ENCODE assay signal across 9 mouse cellular contexts in the genomic region with DNA sequence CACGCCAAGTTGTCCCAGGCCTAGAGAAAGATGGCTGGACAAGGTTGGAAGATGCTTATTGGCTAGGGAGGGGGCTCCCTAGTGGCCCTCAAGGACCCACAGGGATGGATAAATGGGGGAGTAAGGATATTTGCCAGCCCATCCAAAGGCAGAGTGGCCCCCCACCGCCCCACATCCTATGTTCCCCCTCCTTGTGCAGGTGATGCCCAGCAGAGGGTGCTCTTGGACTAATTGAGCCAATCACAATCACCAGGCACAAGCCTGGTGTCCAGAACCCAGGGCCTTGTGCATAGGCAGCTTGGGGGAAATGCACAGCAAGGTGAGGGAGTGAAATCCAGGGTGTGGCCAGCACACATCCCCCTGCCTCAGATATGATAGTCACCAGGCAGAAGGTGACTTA. TPM values are rescaled to one million over a fixed set of nuclear protein-coding genes. Genes with fewer than 3 reads are reported as not detected.
DNase-seq lines count a peak whose midpoint lies in the region; ATAC-seq and TF ChIP-seq lines count a peak whose summit lies in the region.
"Had no signal": no experiment of that assay in that cellular context is flagged by ENCODE, and none has a peak within 500 bp of the region (broad histone marks: within the 10 kb centered on the region; RNA-seq: fewer than 3 reads in every experiment).

No protein-coding gene starts in this region.

- no peak overlapping the region for H3K4me3 ChIP-seq in MEL (ENCODE audit: control insufficient read depth in 1 of 2, insufficient read depth in 1 of 2, low read depth in 2 of 2, low read length in 2 of 2)
- H3K4me3 ChIP-seq in liver, embryonic 14.5 days (ENCODE audit: insufficient read depth in 1 of 2, low read depth in 2 of 2, low read length in 2 of 2) = no peak overlapping the region
- peak overlapping the region; percentile 98 for H3K4me3 ChIP-seq in olfactory bulb, adult 2 months (ENCODE audit: insufficient read depth, low read depth, low read length)
- H3K4me3 ChIP-seq: lung, embryonic 15.5 days had no signal

- WGBS in liver, embryonic 14.5 days (ENCODE audit: insufficient replicate concordance) = 42% methylated on average over 2 of the region's 2 CpGs
- 12% methylated on average over 2 of the region's 2 CpGs for WGBS in olfactory bulb, adult 2 months

- no peaks in the 10 kb centered on the region for H3K9me3 ChIP-seq in MEL (replicated peaks; ENCODE audit: insufficient read depth, low read length)
- no peaks in the 10 kb centered on the region for H3K9me3 ChIP-seq in liver, embryonic 14.5 days (ENCODE audit: control insufficient read depth, low read length)
- H3K9me3 ChIP-seq: lung, embryonic 15.5 days had no signal

- no peak overlapping the region for H3K27ac ChIP-seq in MEL (ENCODE audit: control insufficient read depth, low read depth, low read length)
- H3K27ac ChIP-seq in liver, embryonic 14.5 days = no peak overlapping the region
- H3K27ac ChIP-seq in olfactory bulb, adult 2 months (ENCODE audit: insufficient read depth, low read depth, low read length) = peak overlapping the region; percentile 100
- H3K27ac ChIP-seq: lung, embryonic 15.5 days had no signal

- DNase-seq in layer of hippocampus, postnatal 10 days (ENCODE audit: low spot score in 2 of 2) = peak; percentile 62 to 74
- no peak for DNase-seq in layer of hippocampus, adult 8-10 months (ENCODE audit: low spot score in 2 of 2)
- DNase-seq in MEL (ENCODE audit: low read depth, low spot score) = peak; percentile 63
- DNase-seq in heart, postnatal 10 days = peak; percentile 32 to 51
- no peak for DNase-seq in liver, embryonic 14.5 days (ENCODE audit: low read depth in 3 of 3, low spot score in 3 of 3)
- DNase-seq in gastrocnemius, adult 18-20 months (ENCODE audit: low spot score) = no peak

- no peaks in the 10 kb centered on the region for H3K79me2 ChIP-seq in MEL (ENCODE audit: control insufficient read depth, insufficient read depth, low read length, poor library complexity)

- peaks cover 0 to 5% of the 10 kb centered on the region in 2 experiments; a peak in 1 of 4 replicates for H3K4me1 ChIP-seq in MEL (ENCODE audit: control insufficient read depth in 1 of 2, insufficient read depth in 2 of 2, low read length in 2 of 2)
- peaks cover 0 to 10% of the 10 kb centered on the region in 2 experiments; a peak in 3 of 4 replicates for H3K4me1 ChIP-seq in liver, embryonic 14.5 days (replicated peaks; ENCODE audit: control insufficient read depth in 2 of 2, insufficient read depth in 2 of 2, low read length in 1 of 2)
- peaks cover 43% of the 10 kb centered on the region for H3K4me1 ChIP-seq in olfactory bulb, adult 2 months (ENCODE audit: control insufficient read depth, insufficient read depth, low read length)

- no peak for TF ChIP-seq POLR2A in MEL (IDR thresholded peaks at IDR 0.05; ENCODE audit: control insufficient read depth in 1 of 2, insufficient read depth in 1 of 2, low read depth in 1 of 2, low read length in 2 of 2, poor library complexity in 1 of 2)
- no peak for TF ChIP-seq POLR2A in olfactory bulb, adult 2 months (IDR thresholded peaks at IDR 0.05; ENCODE audit: insufficient read depth, low read depth, low read length)

- intact Hi-C loops in heart, postnatal 10 days (cut with DNase I) = loop anchor here (1.0 kb wide), 1 partner anchor 51 kb away; no protein-coding TSS in a partner anchor

- no peaks in the 10 kb centered on the region for H3K27me3 ChIP-seq in MEL (ENCODE audit: control insufficient read depth in 1 of 2, insufficient read depth in 2 of 2, low read length in 2 of 2)
- peaks cover 20% of the 10 kb centered on the region for H3K27me3 ChIP-seq in liver, embryonic 14.5 days (ENCODE audit: control insufficient read depth, insufficient read depth, low read length)

- TF ChIP-seq CTCF in MEL (IDR thresholded peaks at IDR 0.05 in 2 of 3, conservative IDR thresholded peaks at IDR 0.05 in 1 of 3; ENCODE audit: control insufficient read depth in 1 of 3, insufficient read depth in 1 of 3, low read depth in 2 of 3, low read length in 3 of 3, poor library complexity in 1 of 3, severe bottlenecking in 1 of 3) = peak; percentile 59 to 83 (median 79)
- TF ChIP-seq CTCF in liver, embryonic 14.5 days (IDR thresholded peaks at IDR 0.05; ENCODE audit: low read depth) = peak; percentile 86
- TF ChIP-seq CTCF in olfactory bulb, adult 2 months (IDR thresholded peaks at IDR 0.05; ENCODE audit: insufficient read depth, low read depth, low read length) = peak; percentile 53; the same call in 1 of the 2 replicates

- no peak for TF ChIP-seq EP300 in MEL (IDR thresholded peaks at IDR 0.05; ENCODE audit: low read depth in 1 of 2, low read length in 2 of 2)
- TF ChIP-seq EP300 in liver, embryonic 14.5 days (IDR thresholded peaks at IDR 0.05; ENCODE audit: low read depth) = no peak

- TF ChIP-seq RAD21 in MEL (IDR thresholded peaks at IDR 0.05; ENCODE audit: low read depth, low read length) = peak; percentile 84

- H3K4me2 ChIP-seq in liver, embryonic 14.5 days (ENCODE audit: low read depth) = no peak overlapping the region

- no peaks in the 10 kb centered on the region for H3K36me3 ChIP-seq in MEL (ENCODE audit: control insufficient read depth in 1 of 2, insufficient read depth in 2 of 2, low read length in 2 of 2)
- no peaks in the 10 kb centered on the region for H3K36me3 ChIP-seq in liver, embryonic 14.5 days (replicated peaks; ENCODE audit: control insufficient read depth, insufficient read depth, low read depth)
- H3K36me3 ChIP-seq: lung, embryonic 15.5 days had no signal

- ATAC-seq in common myeloid progenitor, adult 5-6 weeks (replicated peaks; ENCODE audit: low read depth, poor library complexity, severe bottlenecking) = 0 out of 2 replicates have a peak, but pooled peaks have one; percentile 58
- ATAC-seq in liver, embryonic 14.5 days (ENCODE audit: insufficient read depth) = no peak

- no peak overlapping the region for H3K9ac ChIP-seq in MEL (ENCODE audit: control insufficient read depth, low read depth, low read length, poor library complexity, severe bottlenecking)
- H3K9ac ChIP-seq in liver, embryonic 14.5 days (replicated peaks) = no peak overlapping the region
- H3K9ac ChIP-seq: lung, embryonic 15.5 days had no signal

RNA-seq across cellular contexts. Expression of a gene that starts 1.7 kb away (rescaled TPM):
- total RNA-seq in layer of hippocampus, postnatal 10 days (2021) = 100 to 1,000 TPM; 170 to 185 TPM
- total RNA-seq in layer of hippocampus, adult 8-10 months (2022) = 10 to 100 TPM; 63.2 to 67.4 (median 65.9) TPM
- total RNA-seq in MEL (2012; rRNA removed) = not detected in 2 replicates
- not detected for polyA plus RNA-seq in MEL (2012; ENCODE audit: insufficient read depth in 1 of 2, insufficient read length in 2 of 2, low read depth in 1 of 2, low replicate concordance in 2 of 2, missing spikeins in 1 of 2)
- not detected in 2 replicates for total RNA-seq in common myeloid progenitor, adult 5-6 weeks (2017)
- 10 to 100 TPM in 1 of 2 experiments, 1 to 10 TPM in 1; 7.8 to 19.8 TPM for total RNA-seq in heart, postnatal 10 days (2021)
- polyA plus RNA-seq in liver, embryonic 14.5 days (2012; rRNA removed) = 0.45 and 0.70 TPM in 2 replicates
- polyA plus RNA-seq in liver, embryonic 14.5 days (2014; fragmentation: Nextera tagmentation; extraction: Ambion mirVana) = 0.52 and 0.58 TPM in 2 replicates
- not detected in 2 replicates for polyA plus RNA-seq in olfactory bulb, adult 2 months (2012; ENCODE audit: insufficient read depth, insufficient read length, low replicate concordance, missing spikeins)
- 1 to 10 TPM; 1.0 to 1.5 TPM for total RNA-seq in gastrocnemius, adult 18-20 months (2021)

RNA-seq across cellular contexts. Expression of a gene that starts 12.2 kb away (rescaled TPM):
- 10 to 100 TPM; 50.9 to 52.8 TPM for total RNA-seq in layer of hippocampus, postnatal 10 days (2021)
- 10 to 100 TPM; 39.5 to 50.1 (median 47.8) TPM for total RNA-seq in layer of hippocampus, adult 8-10 months (2022)
- 87.9 and 109 TPM in 2 replicates for total RNA-seq in MEL (2012; rRNA removed)
- polyA plus RNA-seq in MEL (2012; ENCODE audit: insufficient read depth in 1 of 2, insufficient read length in 2 of 2, low read depth in 1 of 2, low replicate concordance in 2 of 2, missing spikeins in 1 of 2) = 100 to 1,000 TPM in 1 of 2 experiments, not detected in 1; 304 TPM
- total RNA-seq in common myeloid progenitor, adult 5-6 weeks (2017) = 52.6 and 64.6 TPM in 2 replicates
- 10 to 100 TPM in 1 of 2 experiments, 1 to 10 TPM in 1; 9.7 to 10.0 TPM for total RNA-seq in heart, postnatal 10 days (2021)
- polyA plus RNA-seq in liver, embryonic 14.5 days (2012; rRNA removed) = 13.2 and 13.7 TPM in 2 replicates
- 68.3 and 77.5 TPM in 2 replicates for polyA plus RNA-seq in liver, embryonic 14.5 days (2014; fragmentation: Nextera tagmentation; extraction: Ambion mirVana)
- not detected in 2 replicates for polyA plus RNA-seq in olfactory bulb, adult 2 months (2012; ENCODE audit: insufficient read depth, insufficient read length, low replicate concordance, missing spikeins)
- total RNA-seq in gastrocnemius, adult 18-20 months (2021) = 1 to 10 TPM; 5.8 to 7.2 TPM

RNA-seq across cellular contexts. Expression of a gene that starts 22.5 kb away (rescaled TPM):
- total RNA-seq in layer of hippocampus, postnatal 10 days (2021) = 100 to 1,000 TPM; 176 to 189 TPM
- total RNA-seq in layer of hippocampus, adult 8-10 months (2022) = 100 to 1,000 TPM; 190 to 206 (median 199) TPM
- total RNA-seq in MEL (2012; rRNA removed) = 72.7 and 77.5 TPM in 2 replicates
- polyA plus RNA-seq in MEL (2012; ENCODE audit: insufficient read depth in 1 of 2, insufficient read length in 2 of 2, low read depth in 1 of 2, low replicate concordance in 2 of 2, missing spikeins in 1 of 2) = 100 to 1,000 TPM in 1 of 2 experiments, not detected in 1; 111 TPM
- 15.1 and 17.1 TPM in 2 replicates for total RNA-seq in common myeloid progenitor, adult 5-6 weeks (2017)
- total RNA-seq in heart, postnatal 10 days (2021) = 10 to 100 TPM; 22.0 to 31.4 TPM
- 22.6 and 23.4 TPM in 2 replicates for polyA plus RNA-seq in liver, embryonic 14.5 days (2012; rRNA removed)
- 17.6 and 21.1 TPM in 2 replicates for polyA plus RNA-seq in liver, embryonic 14.5 days (2014; fragmentation: Nextera tagmentation; extraction: Ambion mirVana)
- not detected in 2 replicates for polyA plus RNA-seq in olfactory bulb, adult 2 months (2012; ENCODE audit: insufficient read depth, insufficient read length, low replicate concordance, missing spikeins)
- total RNA-seq in gastrocnemius, adult 18-20 months (2021) = 10 to 100 TPM; 14.1 to 16.7 TPM

RNA-seq across cellular contexts. Expression of a gene that starts 42.1 kb away (rescaled TPM):
- not detected for total RNA-seq in layer of hippocampus, postnatal 10 days (2021)
- not detected for total RNA-seq in layer of hippocampus, adult 8-10 months (2022)
- not detected in 2 replicates for total RNA-seq in MEL (2012; rRNA removed)
- polyA plus RNA-seq in MEL (2012; ENCODE audit: insufficient read depth in 1 of 2, insufficient read length in 2 of 2, low read depth in 1 of 2, low replicate concordance in 2 of 2, missing spikeins in 1 of 2) = under 1 TPM in 1 of 2 experiments, not detected in 1; 0.07 TPM
- total RNA-seq in common myeloid progenitor, adult 5-6 weeks (2017) = not detected in 2 replicates
- not detected for total RNA-seq in heart, postnatal 10 days (2021)
- not detected in 2 replicates for polyA plus RNA-seq in liver, embryonic 14.5 days (2012; rRNA removed)
- polyA plus RNA-seq in liver, embryonic 14.5 days (2014; fragmentation: Nextera tagmentation; extraction: Ambion mirVana) = not detected in 2 replicates
- not detected in 2 replicates for polyA plus RNA-seq in olfactory bulb, adult 2 months (2012; ENCODE audit: insufficient read depth, insufficient read length, low replicate concordance, missing spikeins)
- total RNA-seq in gastrocnemius, adult 18-20 months (2021) = not detected
- polyA plus RNA-seq: lung, embryonic 15.5 days had no signal

RNA-seq across cellular contexts. Expression of a gene that starts 49.4 kb away (rescaled TPM):
- 10 to 100 TPM; 25.5 to 36.2 TPM for total RNA-seq in layer of hippocampus, postnatal 10 days (2021)
- 10 to 100 TPM; 27.4 to 35.4 (median 28.9) TPM for total RNA-seq in layer of hippocampus, adult 8-10 months (2022)
- total RNA-seq in MEL (2012; rRNA removed) = 90.3 and 108 TPM in 2 replicates
- 100 to 1,000 TPM in 1 of 2 experiments, not detected in 1; 108 TPM for polyA plus RNA-seq in MEL (2012; ENCODE audit: insufficient read depth in 1 of 2, insufficient read length in 2 of 2, low read depth in 1 of 2, low replicate concordance in 2 of 2, missing spikeins in 1 of 2)
- 409 and 444 TPM in 2 replicates for total RNA-seq in common myeloid progenitor, adult 5-6 weeks (2017)
- total RNA-seq in heart, postnatal 10 days (2021) = 10 to 100 TPM; 22.6 to 29.3 TPM
- polyA plus RNA-seq in liver, embryonic 14.5 days (2012; rRNA removed) = 13.9 and 22.1 TPM in 2 replicates
- polyA plus RNA-seq in liver, embryonic 14.5 days (2014; fragmentation: Nextera tagmentation; extraction: Ambion mirVana) = 52.9 and 62.3 TPM in 2 replicates
- 1,163 TPM in 1 of 2 replicates, not detected in the other for polyA plus RNA-seq in olfactory bulb, adult 2 months (2012; ENCODE audit: insufficient read depth, insufficient read length, low replicate concordance, missing spikeins)
- total RNA-seq in gastrocnemius, adult 18-20 months (2021) = 10 to 100 TPM; 22.9 to 25.3 TPM

Comparison
In these comparisons a context has a peak if more than half of its experiments do, and no peak if none do; other contexts are left out.
1. DNase-seq: peak in layer of hippocampus, postnatal 10 days (2 of 2), MEL (single experiment) and heart, postnatal 10 days (2 of 2); none in layer of hippocampus, adult 8-10 months (0 of 2), liver, embryonic 14.5 days (0 of 3) and gastrocnemius, adult 18-20 months (single experiment).
2. Peak in every context shown above with its lines, with median percentiles within 50 percentile points of each other: CTCF ChIP-seq.